Mouse (Mus musculus) limb, embryonic 12.5 days (tissue): ENCODE measurements around the gene Flot1. TPM values are rescaled to one million over a fixed set of nuclear protein-coding genes. Genes with fewer than 3 reads are reported as not detected.

Source experiments
- ATAC-seq: fragments of 200-750 bp; cut with Nextera tagmentation; 2 replicates; pipeline ENCODE4 v1.8.0; 2017; ENCODE audit warnings: low read depth, moderate TSS enrichment; ENCODE audit not compliant: insufficient number of reproducible peaks, insufficient read depth, low FRiP score, low TSS enrichment
- H3K27ac ChIP-seq: fragments of 300-500 bp; sonication (generic); 2 replicates; pipeline ENCODE4 v1.5.1; 2016; ENCODE audit warnings: mild to moderate bottlenecking, moderate library complexity
- H3K27me3 ChIP-seq: fragments of 300-500 bp; sonication (generic); 2 replicates; pipeline ENCODE4 v1.6.1; 2016; ENCODE audit warnings: mild to moderate bottlenecking, moderate library complexity
- H3K36me3 ChIP-seq: fragments of 300-500 bp; sonication (generic); 2 replicates; pipeline ENCODE4 v1.6.1; 2016; ENCODE audit warnings: mild to moderate bottlenecking, moderate library complexity
- H3K4me1 ChIP-seq: fragments of 300-500 bp; sonication (generic); replicated peaks from 2 replicates; pipeline ENCODE4 v1.6.1; 2016
- H3K4me2 ChIP-seq: fragments of 300-500 bp; sonication (generic); 2 replicates; pipeline ENCODE4 v1.6.1; 2016; ENCODE audit warnings: mild to moderate bottlenecking, moderate library complexity
- H3K4me3 ChIP-seq: fragments of 300-500 bp; sonication (generic); replicated peaks from 2 replicates; pipeline ENCODE4 v1.5.1; 2016; ENCODE audit warnings: mild to moderate bottlenecking
- H3K9ac ChIP-seq: fragments of 300-500 bp; sonication (generic); replicated peaks from 2 replicates; pipeline ENCODE4 v1.6.1; 2016; ENCODE audit warnings: mild to moderate bottlenecking, moderate library complexity
- H3K9me3 ChIP-seq: fragments of 300-500 bp; sonication (generic); 2 replicates; pipeline ENCODE4 v1.6.1; 2016; ENCODE audit warnings: mild to moderate bottlenecking, moderate library complexity
- WGBS: fragments of 180-500 bp; shearing (Covaris S2); methylation state at CpG from one replicate; pipeline ENCODE4 v1.1.7; 2016; 5-methylcytosine and 5-hydroxymethylcytosine counted together
- polyA plus RNA-seq: library from polyadenylated mRNA; unstranded; fragments of >200 nt; fragmentation: Nextera tagmentation; extraction: Ambion mirVana; gene quantifications from 2 replicates; pipeline ENCODE4 v1.2.1, GENCODE M21; 2016

Flot1 gene
- polyA plus RNA-seq, 1 experiment from 2014 or later, result 45.8 TPM

DNA sequence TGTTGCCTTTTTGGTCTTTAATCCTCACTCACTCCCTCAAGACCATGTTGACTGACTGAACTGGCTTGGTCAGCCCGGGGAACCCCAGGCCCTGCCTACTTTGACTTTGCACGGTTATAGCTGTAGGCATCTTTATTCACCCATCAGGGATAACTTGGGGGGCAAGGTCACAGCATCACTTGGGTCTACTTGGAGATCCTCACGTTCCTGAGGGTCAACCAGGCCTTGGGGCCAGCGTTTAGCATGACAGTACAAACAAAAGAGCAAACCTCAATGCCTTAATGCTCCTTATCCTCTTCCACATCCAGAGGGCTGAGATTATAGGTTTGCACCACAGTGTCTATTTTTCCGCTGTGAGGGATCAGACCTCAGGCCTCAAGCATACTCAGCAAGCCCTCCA, 10.7 kb upstream of the Flot1 start:
- H3K4me3 ChIP-seq, result no peak overlapping the region
- H3K9me3 ChIP-seq, result no peaks in the 10 kb centered on the region
- no peak overlapping the region for H3K9ac ChIP-seq
- H3K4me1 ChIP-seq, result peaks cover 22% of the 10 kb centered on the region
- 0 out of 2 replicates have a peak overlapping the region, but pooled peaks have one; percentile 12 for H3K27ac ChIP-seq
- no peak for ATAC-seq
- no peaks in the 10 kb centered on the region for H3K27me3 ChIP-seq
- H3K36me3 ChIP-seq, result no peaks in the 10 kb centered on the region
- WGBS, result 76% methylated on average over 5 of the region's 5 CpGs
- no peak overlapping the region for H3K4me2 ChIP-seq

DNA sequence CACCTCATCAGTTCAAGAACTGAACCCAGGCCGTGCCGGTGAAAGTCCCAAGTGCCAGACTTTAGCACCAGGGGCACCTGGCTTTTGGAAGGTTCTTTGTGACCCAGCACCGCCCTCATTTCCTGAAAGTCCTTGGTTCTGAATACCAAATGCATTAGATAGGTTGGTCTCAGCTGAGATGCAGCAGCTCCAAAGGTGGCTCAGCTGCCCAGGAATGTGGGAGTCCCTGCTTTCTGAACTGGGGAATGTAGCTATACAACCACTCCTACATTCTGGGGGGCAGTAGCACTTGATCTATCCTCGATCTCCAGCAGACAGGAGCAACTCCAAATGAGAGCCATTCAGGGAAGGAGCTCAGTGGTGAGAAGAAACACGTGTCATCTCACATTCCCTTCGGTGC, 10.3 kb upstream of the Flot1 start:
- no peak for ATAC-seq
- no peak overlapping the region for H3K4me2 ChIP-seq
- peaks cover 26% of the 10 kb centered on the region for H3K4me1 ChIP-seq
- H3K4me3 ChIP-seq, result no peak overlapping the region
- no peaks in the 10 kb centered on the region for H3K36me3 ChIP-seq
- 0 out of 2 replicates have a peak overlapping the region, but pooled peaks have one; percentile 12 for H3K27ac ChIP-seq
- no peaks in the 10 kb centered on the region for H3K9me3 ChIP-seq
- H3K27me3 ChIP-seq, result no peaks in the 10 kb centered on the region
- H3K9ac ChIP-seq, result no peak overlapping the region
- 74% methylated on average over 6 of the region's 6 CpGs for WGBS

DNA sequence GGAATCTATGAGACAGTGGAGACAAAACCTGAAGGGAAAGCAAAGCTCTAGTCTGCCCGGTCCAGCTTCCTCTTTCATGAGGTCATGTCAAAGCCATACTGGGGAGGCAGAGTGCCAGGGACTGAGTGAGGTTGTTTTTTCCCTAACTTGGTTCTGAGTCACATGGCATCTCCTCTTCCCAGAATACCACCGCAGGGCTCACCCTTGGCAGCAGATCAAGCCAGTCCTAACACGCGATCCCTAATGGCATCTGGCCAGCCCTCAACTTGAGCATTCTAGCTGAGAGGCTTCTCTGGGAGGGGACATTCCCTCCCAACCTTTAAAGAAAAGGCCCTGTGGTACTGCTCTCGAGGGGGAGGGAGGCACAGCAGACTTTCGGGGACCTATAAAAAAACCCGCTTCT, 9.8 kb upstream of the Flot1 start:
- Histone ChIP-seq H3K36me3 (no peaks in the 10 kb centered on the region), H3K4me2 (no peak overlapping the region), H3K9me3 (no peaks in the 10 kb centered on the region), H3K4me3 (no peak overlapping the region), H3K9ac (no peak overlapping the region), H3K27ac (0 out of 2 replicates have a peak overlapping the region, but pooled peaks have one; percentile 41), H3K27me3 (no peaks in the 10 kb centered on the region), H3K4me1 (peaks cover 26% of the 10 kb centered on the region)
- WGBS, result 66% methylated on average over 7 of the region's 7 CpGs
- ATAC-seq, result peak; percentile 20; the same call in 1 of the 2 replicates

DNA sequence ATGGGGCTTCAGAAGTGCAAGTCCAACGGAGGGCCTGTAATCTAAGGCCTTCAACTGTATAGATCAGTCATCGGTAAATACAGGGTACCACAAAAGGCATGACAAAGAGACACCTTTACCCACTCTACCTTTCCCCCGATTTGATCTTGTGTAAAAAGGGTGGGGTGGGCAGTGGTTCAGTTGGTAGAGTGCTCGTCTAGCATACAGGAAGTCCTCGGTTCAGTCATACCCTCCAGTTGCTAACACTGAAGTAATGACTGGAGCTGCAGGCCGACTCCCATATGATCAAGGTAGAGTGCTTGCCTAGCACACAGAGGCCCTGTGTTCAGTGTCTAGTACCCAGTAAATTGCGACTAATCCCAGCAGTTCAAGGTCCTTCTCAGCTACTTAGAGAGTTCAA, 9.4 kb upstream of the Flot1 start:
- H3K4me3 ChIP-seq, result no peak overlapping the region
- no peaks in the 10 kb centered on the region for H3K9me3 ChIP-seq
- no peak overlapping the region for H3K4me2 ChIP-seq
- ATAC-seq, result no peak
- no peak overlapping the region for H3K9ac ChIP-seq
- 83% methylated on average over 7 of the region's 7 CpGs for WGBS
- peaks cover 26% of the 10 kb centered on the region for H3K4me1 ChIP-seq
- H3K27me3 ChIP-seq, result no peaks in the 10 kb centered on the region
- no peaks in the 10 kb centered on the region for H3K36me3 ChIP-seq
- 0 out of 2 replicates have a peak overlapping the region, but pooled peaks have one; percentile 41 for H3K27ac ChIP-seq

DNA sequence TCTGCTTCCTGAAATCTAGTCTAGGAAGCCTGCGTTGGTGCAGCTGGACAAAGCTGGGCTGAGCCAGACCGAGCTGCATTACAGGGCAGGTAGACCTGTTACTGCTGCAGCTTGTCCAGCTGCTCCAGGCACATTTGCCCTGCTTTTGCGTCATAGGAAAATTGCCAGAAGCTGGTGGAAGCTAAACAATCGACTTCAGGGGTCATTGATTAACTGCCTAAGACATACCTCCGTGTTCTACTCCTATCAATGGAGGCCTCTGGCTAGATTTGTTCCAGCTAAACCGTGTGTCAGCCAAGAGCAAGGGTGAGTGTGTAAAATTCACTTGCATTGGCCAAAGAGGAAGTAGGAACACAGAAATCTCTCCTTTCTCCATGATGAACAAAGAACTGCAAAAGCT, 8.4 kb upstream of the Flot1 start:
- no peak for ATAC-seq
- no peak overlapping the region for H3K4me3 ChIP-seq
- no peak overlapping the region for H3K9ac ChIP-seq
- WGBS, result 63% methylated on average over 6 of the region's 6 CpGs
- no peaks in the 10 kb centered on the region for H3K9me3 ChIP-seq
- no peak overlapping the region for H3K27ac ChIP-seq
- H3K27me3 ChIP-seq, result no peaks in the 10 kb centered on the region
- H3K36me3 ChIP-seq, result no peaks in the 10 kb centered on the region
- H3K4me1 ChIP-seq, result peaks cover 26% of the 10 kb centered on the region
- H3K4me2 ChIP-seq, result no peak overlapping the region

DNA sequence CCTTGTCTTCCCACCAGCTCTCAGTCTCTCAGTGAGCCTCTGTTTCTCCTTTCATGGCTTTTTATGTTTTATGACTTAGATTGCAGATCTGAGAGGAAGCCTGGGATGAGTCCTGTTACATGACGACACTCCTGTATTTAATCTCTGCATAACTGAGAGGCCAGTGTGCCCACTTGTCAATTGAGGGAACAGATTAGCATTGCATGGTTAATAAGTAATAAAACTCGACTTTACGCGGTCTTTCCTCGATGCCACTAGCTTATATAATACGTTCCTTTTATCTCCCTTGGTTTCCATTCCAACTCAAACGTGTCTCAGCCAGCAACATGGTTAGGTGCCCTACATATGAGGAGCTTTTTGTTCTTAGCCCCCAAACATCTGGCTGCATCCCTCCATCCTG, 7.2 kb upstream of the Flot1 start:
- no peak overlapping the region for H3K9ac ChIP-seq
- H3K4me2 ChIP-seq, result no peak overlapping the region
- no peak for ATAC-seq
- no peak overlapping the region for H3K4me3 ChIP-seq
- WGBS, result 54% methylated on average over 7 of the region's 7 CpGs
- no peak overlapping the region; the same call in 1 of the 2 replicates for H3K27ac ChIP-seq
- no peaks in the 10 kb centered on the region for H3K36me3 ChIP-seq
- no peaks in the 10 kb centered on the region for H3K9me3 ChIP-seq
- peaks cover 26% of the 10 kb centered on the region for H3K4me1 ChIP-seq
- H3K27me3 ChIP-seq, result peaks cover 4% of the 10 kb centered on the region; the same call in 1 of the 2 replicates

DNA sequence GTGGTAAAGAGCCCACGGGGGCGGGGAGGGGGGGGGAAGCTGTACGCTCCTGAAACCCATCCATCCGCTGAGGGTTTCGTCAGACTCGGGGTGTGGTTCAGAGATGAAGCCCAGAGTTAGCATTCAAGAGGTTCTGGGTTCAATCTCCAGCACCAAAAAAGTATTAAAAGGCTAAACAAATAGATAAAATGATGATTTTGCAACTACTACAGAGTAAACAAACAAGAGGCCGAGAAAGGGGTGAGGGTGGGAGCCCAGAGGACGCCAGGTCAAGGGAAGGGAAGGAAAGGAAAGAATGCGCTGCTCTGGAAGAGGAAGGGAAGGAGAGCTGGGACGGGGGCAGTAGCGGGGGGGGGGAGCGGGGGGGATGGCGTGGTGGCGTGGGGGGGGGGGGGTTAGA, 6.3 kb upstream of the Flot1 start:
- 36% methylated on average over 9 of the region's 14 CpGs for WGBS
- ATAC-seq, result no peak
- H3K4me1 ChIP-seq, result peaks cover 30% of the 10 kb centered on the region
- H3K9me3 ChIP-seq, result no peaks in the 10 kb centered on the region
- H3K4me3 ChIP-seq, result no peak overlapping the region
- peak overlapping the region; percentile 22; the same call in 1 of the 2 replicates for H3K4me2 ChIP-seq
- no peaks in the 10 kb centered on the region for H3K36me3 ChIP-seq
- peaks cover 4% of the 10 kb centered on the region; the same call in 1 of the 2 replicates for H3K27me3 ChIP-seq
- H3K9ac ChIP-seq, result no peak overlapping the region
- H3K27ac ChIP-seq, result peak overlapping the region; percentile 53; the same call in 1 of the 2 replicates

DNA sequence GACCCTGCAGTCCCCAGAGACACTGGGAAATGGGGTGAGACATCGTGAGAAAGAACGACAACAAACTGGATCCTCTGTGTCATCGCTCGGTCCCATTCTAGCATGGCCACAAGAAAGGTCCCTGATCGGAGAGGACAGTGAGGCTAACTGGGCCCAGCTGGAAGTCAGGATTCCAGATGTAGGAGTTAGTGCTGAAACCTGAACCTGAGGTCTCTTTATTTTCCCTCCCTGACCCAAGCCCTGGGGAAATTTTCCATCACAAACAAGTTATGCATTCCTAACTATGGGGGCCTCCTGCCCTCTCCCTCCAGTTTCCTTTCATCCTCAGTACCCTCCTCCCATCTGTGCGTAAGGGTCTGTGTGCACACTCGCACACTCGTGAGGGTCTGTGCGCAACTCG, 5.8 kb upstream of the Flot1 start:
- H3K9ac ChIP-seq, result no peak overlapping the region
- H3K9me3 ChIP-seq, result no peaks in the 10 kb centered on the region
- H3K4me1 ChIP-seq, result peaks cover 34% of the 10 kb centered on the region
- H3K27ac ChIP-seq, result peak overlapping the region; percentile 53; the same call in 1 of the 2 replicates
- H3K27me3 ChIP-seq, result peaks cover 4% of the 10 kb centered on the region; the same call in 1 of the 2 replicates
- 32% methylated on average over 10 of the region's 10 CpGs for WGBS
- H3K4me3 ChIP-seq, result no peak overlapping the region
- peak overlapping the region; percentile 22; the same call in 1 of the 2 replicates for H3K4me2 ChIP-seq
- H3K36me3 ChIP-seq, result no peaks in the 10 kb centered on the region
- ATAC-seq, result no peak

DNA sequence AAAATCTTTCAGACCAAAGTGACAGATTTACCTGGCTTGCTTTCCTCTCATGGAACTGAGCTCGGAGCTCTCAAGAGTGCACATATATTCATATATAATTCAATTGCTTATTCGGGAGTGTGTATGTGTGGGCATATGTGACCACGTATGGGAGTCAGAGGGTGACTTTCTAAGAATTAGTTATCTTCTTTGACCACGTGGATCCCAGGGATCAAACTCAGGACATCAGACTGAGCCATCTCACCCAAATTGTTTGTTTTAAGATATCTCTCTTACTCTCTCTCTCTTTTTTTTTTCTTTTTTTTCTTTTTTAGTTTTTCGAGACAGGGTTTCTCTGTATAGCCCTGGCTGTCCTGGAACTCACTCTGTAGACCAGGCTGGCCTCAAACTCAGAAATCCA, 2.9 kb upstream of the Flot1 start:
- Histone ChIP-seq H3K27me3 (peaks cover 4% of the 10 kb centered on the region; the same call in 1 of the 2 replicates), H3K27ac (no peak overlapping the region), H3K4me2 (no peak overlapping the region), H3K9me3 (no peaks in the 10 kb centered on the region), H3K4me1 (peaks cover 40% of the 10 kb centered on the region), H3K4me3 (no peak overlapping the region), H3K9ac (no peak overlapping the region), H3K36me3 (peaks cover 6% of the 10 kb centered on the region; the same call in 1 of the 2 replicates)
- WGBS, result 80% methylated on average over 5 of the region's 5 CpGs
- no peak for ATAC-seq

DNA sequence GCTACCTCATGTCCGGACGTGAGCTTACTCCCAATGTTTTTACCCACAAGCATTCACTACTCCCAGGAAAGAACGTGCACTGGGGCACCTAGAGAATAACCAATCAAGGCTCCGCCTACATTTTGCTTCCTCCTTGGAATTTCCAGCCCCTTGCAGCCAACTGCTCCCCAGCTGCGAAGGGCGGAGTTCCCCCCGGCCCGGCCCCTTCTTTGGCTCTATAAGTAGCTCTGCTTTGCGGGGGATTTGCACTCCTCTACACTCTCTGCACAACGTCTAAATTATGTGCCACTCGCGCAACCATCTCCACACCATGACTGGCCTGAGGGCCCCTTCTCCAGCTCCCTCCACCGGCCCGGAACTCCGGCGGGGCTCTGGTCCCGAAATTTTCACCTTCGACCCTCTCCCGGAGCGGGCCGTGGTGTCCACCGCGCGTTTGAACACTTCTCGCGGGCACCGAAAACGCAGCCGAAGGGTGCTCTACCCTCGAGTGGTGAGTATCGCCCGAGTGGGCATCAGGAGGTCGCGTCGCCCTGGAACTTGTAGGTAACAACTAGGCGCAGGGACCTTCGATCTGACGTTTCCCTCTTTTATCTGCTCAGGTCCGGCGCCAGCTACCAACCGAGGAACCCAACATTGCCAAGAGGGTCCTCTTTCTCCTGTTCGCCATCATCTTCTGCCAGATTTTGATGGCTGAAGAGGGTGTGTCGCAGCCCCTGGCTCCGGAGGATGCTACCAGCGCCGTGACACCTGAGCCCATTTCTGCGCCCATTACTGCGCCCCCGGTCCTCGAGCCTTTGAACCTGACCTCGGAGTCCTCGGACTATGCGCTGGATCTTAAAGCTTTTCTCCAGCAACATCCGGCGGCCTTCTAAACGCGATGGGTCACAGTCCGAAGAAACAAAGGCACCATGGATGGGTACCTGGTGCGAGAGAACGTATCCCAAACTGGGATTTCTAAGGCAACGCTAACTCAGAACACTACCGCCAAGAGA, 1.3 kb upstream of the Flot1 start, which contains the start of gene Ier3:
Gene Ier3, plus strand, starts transcription at position 246 of the 992 bp plus-strand sequence.
- peak within 1 kb of the TSS; percentile 64 for H3K9ac ChIP-seq
- H3K27me3 ChIP-seq, result peaks cover 4% of the 10 kb centered on the region; the same call in 1 of the 2 replicates
- peak; percentile 39; the same call in 1 of the 2 replicates for ATAC-seq
- H3K4me3 ChIP-seq, result peak within 1 kb of the TSS; percentile 64
- H3K4me2 ChIP-seq, result peak within 1 kb of the TSS; percentile 95
- H3K36me3 ChIP-seq, result peaks cover 20% of the 10 kb centered on the region
- H3K4me1 ChIP-seq, result peaks cover 33% of the 10 kb centered on the region
- no peaks in the 10 kb centered on the region for H3K9me3 ChIP-seq
- H3K27ac ChIP-seq, result peak within 1 kb of the TSS; percentile 89; the same call in 1 of the 2 replicates
- under 1% methylated on average over 62 of the region's 62 CpGs for WGBS

DNA sequence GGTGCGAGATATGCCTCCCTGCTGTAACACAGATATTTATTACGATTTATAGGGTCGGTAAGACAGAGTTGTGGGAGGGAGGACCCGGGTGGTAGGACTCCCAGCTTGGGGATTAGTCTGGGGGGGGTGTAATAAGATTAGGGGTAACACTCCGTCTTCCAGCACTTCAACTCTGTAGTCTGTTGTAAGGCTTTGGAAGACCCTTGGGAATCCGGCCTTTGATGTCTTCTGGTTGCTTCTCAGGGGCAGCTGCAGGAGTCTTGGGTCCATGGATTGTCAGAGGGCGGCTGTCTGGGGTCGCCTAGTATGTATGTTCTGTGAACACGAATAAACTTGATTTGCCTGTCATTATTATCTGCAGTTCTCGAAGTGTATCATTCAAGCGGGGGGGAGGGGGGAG, 466 bp upstream of the Flot1 start:
- Histone ChIP-seq H3K27me3 (peaks cover 4% of the 10 kb centered on the region; the same call in 1 of the 2 replicates), H3K9me3 (no peaks in the 10 kb centered on the region), H3K4me3 (peak overlapping the region; percentile 64), H3K4me2 (peak overlapping the region; percentile 95), H3K9ac (peak overlapping the region; percentile 64; the same call in 1 of the 2 replicates), H3K27ac (peak overlapping the region; percentile 89), H3K4me1 (peaks cover 24% of the 10 kb centered on the region), H3K36me3 (peaks cover 29% of the 10 kb centered on the region)
- peak; percentile 0; the same call in 1 of the 2 replicates for ATAC-seq
- WGBS, result 3% methylated on average over 11 of the region's 11 CpGs
